Comparison of ENCODE assay signal across 8 mouse cellular contexts in the genomic region with DNA sequence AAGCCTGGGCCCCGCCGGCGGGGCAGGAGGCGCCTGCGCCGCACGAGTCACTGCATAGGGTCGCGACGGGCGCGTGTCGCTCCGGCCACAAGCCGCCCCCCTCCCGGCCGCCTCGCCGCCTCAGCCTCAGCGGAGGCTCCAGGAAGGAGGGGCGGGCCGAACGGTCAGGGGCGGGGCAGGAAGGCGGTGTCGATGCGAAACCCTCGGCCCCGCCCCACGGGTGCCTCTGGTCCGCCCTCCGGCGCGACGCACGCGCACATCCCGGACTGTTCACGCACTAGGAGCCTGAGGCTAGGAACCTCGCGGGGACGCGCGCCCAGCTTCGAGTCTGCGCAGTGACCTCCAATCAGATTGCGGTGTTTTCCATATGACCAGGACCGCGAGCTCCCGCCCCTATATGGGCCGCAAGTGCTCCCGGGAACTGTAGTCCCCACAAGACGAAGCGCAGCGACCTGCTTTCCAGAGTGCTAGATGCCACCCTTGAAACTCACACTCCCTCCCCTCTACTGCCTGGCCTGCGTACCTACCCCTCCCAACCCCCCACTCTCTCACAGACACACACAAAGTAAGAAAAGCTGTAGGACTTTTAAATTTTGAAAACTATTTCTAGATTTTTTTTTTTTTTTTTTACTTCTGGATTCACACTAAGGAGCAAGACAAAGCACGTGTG. TPM values are rescaled to one million over a fixed set of nuclear protein-coding genes. Genes with fewer than 3 reads are reported as not detected.
DNase-seq lines count a peak whose midpoint lies in the region; ATAC-seq and TF ChIP-seq lines count a peak whose summit lies in the region.

TSS of gene Ralgapa2 (minus strand) at position 434 of the 670 bp plus-strand sequence.

- H3K9ac ChIP-seq in kidney, embryonic 14.5 days (ENCODE audit: low read depth, low read length) = peak within 1 kb of the TSS; percentile 81
- H3K9ac ChIP-seq in limb, embryonic 15.5 days = peak within 1 kb of the TSS; percentile 78

- peak within 1 kb of the TSS; percentile 83 for H3K4me2 ChIP-seq in kidney, embryonic 14.5 days (replicated peaks; ENCODE audit: low read depth, low read length)
- H3K4me2 ChIP-seq in limb, embryonic 15.5 days = peak within 1 kb of the TSS; percentile 91

- WGBS in kidney, embryonic 14.5 days = 1% methylated on average over 44 of the region's 57 CpGs
- under 1% methylated on average over 43 of the region's 57 CpGs for WGBS in limb, embryonic 15.5 days

- DNase-seq in A20 (ENCODE audit: low read depth, low spot score) = peak; percentile 99
- peak; percentile 99 to 100 for DNase-seq in heart, adult 9 months (ENCODE audit: low spot score in 2 of 2)
- peak; percentile 98 for DNase-seq in monocyte, adult 2 months (ENCODE audit: low read depth in 1 of 2, low spot score in 2 of 2)
- DNase-seq in spleen, postnatal 36 days (ENCODE audit: low spot score in 2 of 2) = peak; percentile 99 to 100

- ATAC-seq in kidney, embryonic 14.5 days (ENCODE audit: low FRiP score, low TSS enrichment) = peak; percentile 99
- ATAC-seq in limb, embryonic 15.5 days (ENCODE audit: insufficient number of reproducible peaks, low FRiP score, low TSS enrichment, low read depth) = peak; percentile 99

- peak; percentile 71; the same call in 1 of the 2 replicates for TF ChIP-seq POLR2A in bone marrow macrophage, adult 2 months (IDR thresholded peaks at IDR 0.05; ENCODE audit: borderline replicate concordance, low read depth, low read length)
- peak; percentile 71 for TF ChIP-seq POLR2A in embryonic fibroblast, embryonic 13.5 days (IDR thresholded peaks at IDR 0.05; ENCODE audit: low read depth, low read length)

- no peaks in the 10 kb centered on the region for H3K36me3 ChIP-seq in kidney, embryonic 14.5 days (ENCODE audit: control insufficient read depth, insufficient read depth, low read length)
- no peaks in the 10 kb centered on the region for H3K36me3 ChIP-seq in limb, embryonic 15.5 days

- H3K27me3 ChIP-seq in kidney, embryonic 14.5 days (ENCODE audit: control insufficient read depth, insufficient read depth, low read length) = no peaks in the 10 kb centered on the region
- H3K27me3 ChIP-seq in limb, embryonic 15.5 days = no peaks in the 10 kb centered on the region

- peak within 1 kb of the TSS; percentile 96 for H3K4me3 ChIP-seq in bone marrow macrophage, adult 2 months (ENCODE audit: insufficient read depth, low read length)
- H3K4me3 ChIP-seq in embryonic fibroblast, embryonic 13.5 days (ENCODE audit: insufficient read depth, low read length) = peak within 1 kb of the TSS; percentile 88
- H3K4me3 ChIP-seq in kidney, embryonic 14.5 days (ENCODE audit: low read length) = peak within 1 kb of the TSS; percentile 88
- peak within 1 kb of the TSS; percentile 83 for H3K4me3 ChIP-seq in limb, embryonic 15.5 days

- TF ChIP-seq CTCF in bone marrow macrophage, adult 2 months (IDR thresholded peaks at IDR 0.05; ENCODE audit: low read depth, low read length) = no peak
- no peak for TF ChIP-seq CTCF in embryonic fibroblast, embryonic 13.5 days (IDR thresholded peaks at IDR 0.05; ENCODE audit: borderline replicate concordance, insufficient read depth, low read length)

- H3K27ac ChIP-seq in bone marrow macrophage, adult 2 months (ENCODE audit: insufficient read depth, low read depth, low read length) = peak within 1 kb of the TSS; percentile 49
- H3K27ac ChIP-seq in embryonic fibroblast, embryonic 13.5 days (ENCODE audit: insufficient read depth, low read length) = no peak within 1 kb of the TSS
- H3K27ac ChIP-seq in kidney, embryonic 14.5 days (ENCODE audit: low read depth, low read length) = no peak within 1 kb of the TSS
- peak within 1 kb of the TSS; percentile 27; the same call in 1 of the 2 replicates for H3K27ac ChIP-seq in limb, embryonic 15.5 days

- H3K4me1 ChIP-seq in bone marrow macrophage, adult 2 months (ENCODE audit: control insufficient read depth, insufficient read depth, low read length) = peaks cover 23% of the 10 kb centered on the region
- H3K4me1 ChIP-seq in embryonic fibroblast, embryonic 13.5 days (ENCODE audit: control insufficient read depth, insufficient read depth, low read length) = no peaks in the 10 kb centered on the region
- H3K4me1 ChIP-seq in kidney, embryonic 14.5 days (ENCODE audit: control insufficient read depth, insufficient read depth, low read length) = no peaks in the 10 kb centered on the region
- H3K4me1 ChIP-seq in limb, embryonic 15.5 days = peaks cover 8% of the 10 kb centered on the region

- H3K9me3 ChIP-seq in kidney, embryonic 14.5 days (ENCODE audit: control insufficient read depth, low read length) = no peaks in the 10 kb centered on the region
- no peaks in the 10 kb centered on the region for H3K9me3 ChIP-seq in limb, embryonic 15.5 days

RNA-seq across cellular contexts. Expression of gene Ralgapa2, which starts in this region (rescaled TPM):
- polyA plus RNA-seq in bone marrow macrophage, adult 2 months (2012; ENCODE audit: insufficient read depth, insufficient read length, missing spikeins) = 8.6 and 9.1 TPM in 2 replicates
- 3.9 and 5.2 TPM in 2 replicates for polyA plus RNA-seq in embryonic fibroblast, embryonic 13.5 days (2011; ENCODE audit: insufficient read length, low read depth, missing spikeins)
- 5.8 and 8.5 TPM in 2 replicates for polyA plus RNA-seq in kidney, embryonic 14.5 days (2014; fragmentation: Nextera tagmentation; extraction: Ambion mirVana)
- polyA plus RNA-seq in limb, embryonic 15.5 days (2015; fragmentation: Nextera tagmentation; extraction: Ambion mirVana) = 3.9 and 4.0 TPM in 2 replicates

Comparison
In these comparisons a context has a peak if more than half of its experiments do, and no peak if none do; other contexts are left out.
1. H3K27ac ChIP-seq: peak in bone marrow macrophage, adult 2 months (single experiment) and limb, embryonic 15.5 days (single experiment); none in embryonic fibroblast, embryonic 13.5 days (single experiment) and kidney, embryonic 14.5 days (single experiment).
2. Peak in every context shown above with its lines, with median percentiles within 50 percentile points of each other: DNase-seq and H3K4me3 ChIP-seq.